Mouse (Mus musculus): ENCODE results near the gene Mier2. TPM values are rescaled to one million over a fixed set of nuclear protein-coding genes. Genes with fewer than 3 reads are reported as not detected.

Mier2 gene
- polyA plus RNA-seq, 1 experiment from 2014 or later = 64.4 TPM

- H3K9me3 ChIP-seq (ENCODE audit: control insufficient read depth, low read length) = no peaks in the 10 kb centered on the region
- no peak overlapping the region for H3K9ac ChIP-seq (ENCODE audit: low read length)
- no peaks in the 10 kb centered on the region for H3K4me1 ChIP-seq (replicated peaks; ENCODE audit: control insufficient read depth, insufficient read depth, low read length)
- 90% methylated on average over 5 of the region's 5 CpGs for WGBS
- H3K4me2 ChIP-seq (ENCODE audit: low read depth, low read length, severe bottlenecking) = no peak overlapping the region
- ATAC-seq (replicated peaks; ENCODE audit: low FRiP score) (no peak), DNase-seq (ENCODE audit: low spot score) (peak; percentile 15)
- H3K4me3 ChIP-seq (ENCODE audit: low read depth, low read length) = no peak overlapping the region
- no peaks in the 10 kb centered on the region for H3K27me3 ChIP-seq (ENCODE audit: control insufficient read depth, insufficient read depth, low read length)
- H3K36me3 ChIP-seq (ENCODE audit: control insufficient read depth, insufficient read depth, low read length) = no peaks in the 10 kb centered on the region
- no peak overlapping the region for H3K27ac ChIP-seq (ENCODE audit: low read depth, low read length)
These were observed 14.9 kb upstream of the Mier2 start for GRCm38 (mm10) chr10:79569921-79570320.

GRCm38 (mm10) chr10:79559716-79560115 is 4.7 kb upstream of the Mier2 start:
- Histone ChIP-seq H3K4me3 (ENCODE audit: low read depth, low read length) (no peak overlapping the region), H3K4me2 (ENCODE audit: low read depth, low read length, severe bottlenecking) (no peak overlapping the region), H3K4me1 (replicated peaks; ENCODE audit: control insufficient read depth, insufficient read depth, low read length) (no peaks in the 10 kb centered on the region), H3K27me3 (ENCODE audit: control insufficient read depth, insufficient read depth, low read length) (no peaks in the 10 kb centered on the region), H3K27ac (ENCODE audit: low read depth, low read length) (no peak overlapping the region), H3K9me3 (ENCODE audit: control insufficient read depth, low read length) (no peaks in the 10 kb centered on the region), H3K36me3 (ENCODE audit: control insufficient read depth, insufficient read depth, low read length) (no peaks in the 10 kb centered on the region), H3K9ac (ENCODE audit: low read length) (no peak overlapping the region)
- no peak for DNase-seq (ENCODE audit: low spot score)
- WGBS = 90% methylated on average over 2 of the region's 2 CpGs
- no peak for ATAC-seq (replicated peaks; ENCODE audit: low FRiP score)

- no peak for ATAC-seq (replicated peaks; ENCODE audit: low FRiP score)
- peak; percentile 13 for DNase-seq (ENCODE audit: low spot score)
- WGBS = 94% methylated on average over 5 of the region's 5 CpGs
These were observed 2.5 kb upstream of the Mier2 start for GRCm38 (mm10) chr10:79557496-79557895.

GRCm38 (mm10) chr10:79556951-79557350 is 2.0 kb upstream of the Mier2 start:
- no peaks in the 10 kb centered on the region for H3K36me3 ChIP-seq (ENCODE audit: control insufficient read depth, insufficient read depth, low read length)
- no peak overlapping the region for H3K27ac ChIP-seq (ENCODE audit: low read depth, low read length)
- no peaks in the 10 kb centered on the region for H3K9me3 ChIP-seq (ENCODE audit: control insufficient read depth, low read length)
- H3K4me3 ChIP-seq (ENCODE audit: low read depth, low read length) = no peak overlapping the region
- WGBS = 93% methylated on average over 5 of the region's 5 CpGs
- H3K9ac ChIP-seq (ENCODE audit: low read length) = no peak overlapping the region
- no peak for ATAC-seq (replicated peaks; ENCODE audit: low FRiP score)
- H3K27me3 ChIP-seq (ENCODE audit: control insufficient read depth, insufficient read depth, low read length) = no peaks in the 10 kb centered on the region
- DNase-seq (ENCODE audit: low spot score) = peak; percentile 7
- peaks cover 2% of the 10 kb centered on the region; the same call in 1 of the 2 replicates for H3K4me1 ChIP-seq (replicated peaks; ENCODE audit: control insufficient read depth, insufficient read depth, low read length)
- no peak overlapping the region for H3K4me2 ChIP-seq (ENCODE audit: low read depth, low read length, severe bottlenecking)

More at GRCm38 (mm10) chr10:79557496-79557895, 2.5 kb upstream of the Mier2 start:
- no peak overlapping the region for H3K4me2 ChIP-seq (ENCODE audit: low read depth, low read length, severe bottlenecking)
- H3K9me3 ChIP-seq (ENCODE audit: control insufficient read depth, low read length) = no peaks in the 10 kb centered on the region
- peaks cover 2% of the 10 kb centered on the region; the same call in 1 of the 2 replicates for H3K4me1 ChIP-seq (replicated peaks; ENCODE audit: control insufficient read depth, insufficient read depth, low read length)
- H3K36me3 ChIP-seq (ENCODE audit: control insufficient read depth, insufficient read depth, low read length) = no peaks in the 10 kb centered on the region
- H3K27ac ChIP-seq (ENCODE audit: low read depth, low read length) = no peak overlapping the region
- no peak overlapping the region for H3K4me3 ChIP-seq (ENCODE audit: low read depth, low read length)
- no peaks in the 10 kb centered on the region for H3K27me3 ChIP-seq (ENCODE audit: control insufficient read depth, insufficient read depth, low read length)
- H3K9ac ChIP-seq (ENCODE audit: low read length) = no peak overlapping the region

GRCm38 (mm10) chr10:79555238-79555724 is 282 bp upstream of the Mier2 start:
- ATAC-seq (replicated peaks; ENCODE audit: low FRiP score) = no peak; the same call in 1 of the 2 replicates
- no peaks in the 10 kb centered on the region for H3K9me3 ChIP-seq (ENCODE audit: control insufficient read depth, low read length)
- H3K27ac ChIP-seq (ENCODE audit: low read depth, low read length) = no peak overlapping the region
- no peaks in the 10 kb centered on the region for H3K36me3 ChIP-seq (ENCODE audit: control insufficient read depth, insufficient read depth, low read length)
- peaks cover 2% of the 10 kb centered on the region; the same call in 1 of the 2 replicates for H3K4me1 ChIP-seq (replicated peaks; ENCODE audit: control insufficient read depth, insufficient read depth, low read length)
- H3K4me3 ChIP-seq (ENCODE audit: low read depth, low read length) = peak overlapping the region; percentile 96
- peak; percentile 48 for DNase-seq (ENCODE audit: low spot score)
- peak overlapping the region; percentile 97 for H3K9ac ChIP-seq (ENCODE audit: low read length)
- no peaks in the 10 kb centered on the region for H3K27me3 ChIP-seq (ENCODE audit: control insufficient read depth, insufficient read depth, low read length)
- 24% methylated on average over 7 of the region's 7 CpGs for WGBS
- peak overlapping the region; percentile 85 for H3K4me2 ChIP-seq (ENCODE audit: low read depth, low read length, severe bottlenecking)

- ATAC-seq (replicated peaks; ENCODE audit: low FRiP score) = no peak
- Histone ChIP-seq H3K9me3 (ENCODE audit: control insufficient read depth, low read length) (no peaks in the 10 kb centered on the region), H3K27me3 (ENCODE audit: control insufficient read depth, insufficient read depth, low read length) (no peaks in the 10 kb centered on the region), H3K36me3 (ENCODE audit: control insufficient read depth, insufficient read depth, low read length) (peaks cover 8% of the 10 kb centered on the region), H3K27ac (ENCODE audit: low read depth, low read length) (no peak overlapping the region), H3K9ac (ENCODE audit: low read length) (peak overlapping the region; percentile 97), H3K4me1 (replicated peaks; ENCODE audit: control insufficient read depth, insufficient read depth, low read length) (peaks cover 2% of the 10 kb centered on the region; the same call in 1 of the 2 replicates), H3K4me2 (ENCODE audit: low read depth, low read length, severe bottlenecking) (peak overlapping the region; percentile 85), H3K4me3 (ENCODE audit: low read depth, low read length) (peak overlapping the region; percentile 96)
- DNase-seq (ENCODE audit: low spot score) = peak; percentile 48
- 51% methylated on average over 10 of the region's 10 CpGs for WGBS
These were observed 1.3 kb downstream of the Mier2 start for GRCm38 (mm10) chr10:79553691-79554090.

GRCm38 (mm10) chr10:79553176-79553575 is 1.8 kb downstream of the Mier2 start:
- WGBS = 92% methylated on average over 6 of the region's 6 CpGs
- Histone ChIP-seq H3K4me2 (ENCODE audit: low read depth, low read length, severe bottlenecking) (peak overlapping the region; percentile 85; the same call in 1 of the 2 replicates), H3K9ac (ENCODE audit: low read length) (no peak overlapping the region; the same call in 1 of the 2 replicates), H3K9me3 (ENCODE audit: control insufficient read depth, low read length) (no peaks in the 10 kb centered on the region), H3K4me3 (ENCODE audit: low read depth, low read length) (no peak overlapping the region), H3K4me1 (replicated peaks; ENCODE audit: control insufficient read depth, insufficient read depth, low read length) (peaks cover 2% of the 10 kb centered on the region; the same call in 1 of the 2 replicates), H3K27me3 (ENCODE audit: control insufficient read depth, insufficient read depth, low read length) (no peaks in the 10 kb centered on the region), H3K27ac (ENCODE audit: low read depth, low read length) (no peak overlapping the region), H3K36me3 (ENCODE audit: control insufficient read depth, insufficient read depth, low read length) (peaks cover 11% of the 10 kb centered on the region)
- no peak for ATAC-seq (replicated peaks; ENCODE audit: low FRiP score)
- DNase-seq (ENCODE audit: low spot score) = peak; percentile 48

- no peak overlapping the region for H3K27ac ChIP-seq (ENCODE audit: low read depth, low read length)
- no peak for ATAC-seq (replicated peaks; ENCODE audit: low FRiP score)
- no peak overlapping the region for H3K4me3 ChIP-seq (ENCODE audit: low read depth, low read length)
- H3K27me3 ChIP-seq (ENCODE audit: control insufficient read depth, insufficient read depth, low read length) = no peaks in the 10 kb centered on the region
- H3K4me2 ChIP-seq (ENCODE audit: low read depth, low read length, severe bottlenecking) = no peak overlapping the region
- H3K9me3 ChIP-seq (ENCODE audit: control insufficient read depth, low read length) = no peaks in the 10 kb centered on the region
- 94% methylated on average over 8 of the region's 8 CpGs for WGBS
- DNase-seq (ENCODE audit: low spot score) = peak; percentile 43
- peaks cover 2% of the 10 kb centered on the region; the same call in 1 of the 2 replicates for H3K4me1 ChIP-seq (replicated peaks; ENCODE audit: control insufficient read depth, insufficient read depth, low read length)
- H3K9ac ChIP-seq (ENCODE audit: low read length) = no peak overlapping the region
- peaks cover 14% of the 10 kb centered on the region for H3K36me3 ChIP-seq (ENCODE audit: control insufficient read depth, insufficient read depth, low read length)
These were observed 2.5 kb downstream of the Mier2 start for GRCm38 (mm10) chr10:79552531-79552930.

GRCm38 (mm10) chr10:79550366-79550765 is 4.6 kb downstream of the Mier2 start:
- H3K9me3 ChIP-seq (ENCODE audit: control insufficient read depth, low read length) = no peaks in the 10 kb centered on the region
- ATAC-seq (replicated peaks; ENCODE audit: low FRiP score) (no peak), DNase-seq (ENCODE audit: low spot score) (no peak)
- H3K27ac ChIP-seq (ENCODE audit: low read depth, low read length) = no peak overlapping the region
- H3K9ac ChIP-seq (ENCODE audit: low read length) = no peak overlapping the region
- H3K4me2 ChIP-seq (ENCODE audit: low read depth, low read length, severe bottlenecking) = no peak overlapping the region
- H3K36me3 ChIP-seq (ENCODE audit: control insufficient read depth, insufficient read depth, low read length) = peaks cover 19% of the 10 kb centered on the region
- H3K27me3 ChIP-seq (ENCODE audit: control insufficient read depth, insufficient read depth, low read length) = no peaks in the 10 kb centered on the region
- WGBS = 88% methylated on average over 9 of the region's 9 CpGs
- H3K4me1 ChIP-seq (replicated peaks; ENCODE audit: control insufficient read depth, insufficient read depth, low read length) = peaks cover 2% of the 10 kb centered on the region; the same call in 1 of the 2 replicates
- H3K4me3 ChIP-seq (ENCODE audit: low read depth, low read length) = no peak overlapping the region

Measured in forebrain, embryonic 11.5 days (tissue).